Mouse (Mus musculus): ENCODE measurements around the gene Alox12. TPM values are rescaled to one million over a fixed set of nuclear protein-coding genes. Genes with fewer than 3 reads are reported as not detected.

Gene Alox12
- total RNA-seq, 4 experiments from 2014 or later = 1.0 to 2.1 (median 1.7) TPM

Small RNA genes lying within 50 kb of the gene (microRNA-seq; reads per million reads assigned to microRNA genes)
- 559 to 849 reads per million in 2 experiments for gene Mir195a
- 0 reads per million in 2 experiments for gene Mir497
- gene Mir497b = 0 reads per million in 2 experiments

Other genes starting within 250 kb of the Alox12 start
- gene Acadvl, start 239.9 kb downstream of the Alox12 start, total RNA-seq (2022) = 100 to 1,000 TPM; 323 to 415 (median 392) TPM
- gene Dlg4, start 238.4 kb downstream of the Alox12 start, total RNA-seq (2022) = 10 to 100 TPM; 25.7 to 65.4 (median 45.9) TPM
- gene Asgr1, start 201.3 kb downstream of the Alox12 start, total RNA-seq (2022) = under 1 TPM in 3 of 4 experiments, not detected in 1; 0.31 to 0.75 (median 0.38) TPM
- 1 to 10 TPM in 2 of 4 experiments, under 1 TPM in 2; 0.62 to 2.9 (median 1.1) TPM for gene Asgr2, start 162.7 kb downstream of the Alox12 start, total RNA-seq (2022)
- 1 to 10 TPM; 3.1 to 6.9 (median 4.2) TPM for gene Mgl2, start 125.0 kb downstream of the Alox12 start, total RNA-seq (2022)
- 1 to 10 TPM; 3.3 to 7.3 (median 5.4) TPM for gene Clec10a, start 99.2 kb downstream of the Alox12 start, total RNA-seq (2022)
- gene Slc16a11, start 42.6 kb downstream of the Alox12 start, total RNA-seq (2022) = 1 to 10 TPM in 2 of 4 experiments, under 1 TPM in 2; 0.23 to 2.0 (median 0.86) TPM
- gene Slc16a13, start 34.3 kb downstream of the Alox12 start, total RNA-seq (2022) = 1 to 10 TPM; 4.4 to 9.4 (median 6.6) TPM
- gene Bcl6b, start 25.6 kb downstream of the Alox12 start, total RNA-seq (2022) = 10 to 100 TPM in 2 of 4 experiments, 1 to 10 TPM in 2; 6.4 to 25.1 (median 10.5) TPM
- 10 to 100 TPM; 38.2 to 52.6 (median 44.5) TPM for gene 0610010K14Rik, start 17.4 kb downstream of the Alox12 start, total RNA-seq (2022)
- gene Gm21988, start 15.5 kb downstream of the Alox12 start, total RNA-seq (2022) = 1 to 10 TPM; 3.9 to 6.7 (median 5.3) TPM
- gene Rnasek, start 15.5 kb downstream of the Alox12 start, total RNA-seq (2022) = 100 to 1,000 TPM; 152 to 326 (median 207) TPM
- gene Alox12e, start 67.3 kb upstream of the Alox12 start, total RNA-seq (2022) = not detected
- 1 to 10 TPM in 3 of 4 experiments, under 1 TPM in 1; 0.91 to 4.7 (median 3.3) TPM for gene Alox15, start 96.7 kb upstream of the Alox12 start, total RNA-seq (2022)
- 10 to 100 TPM; 24.2 to 29.9 (median 28.2) TPM for gene Pelp1, start 154.7 kb upstream of the Alox12 start, total RNA-seq (2022)
- gene Arrb2, start 177.3 kb upstream of the Alox12 start, total RNA-seq (2022) = 10 to 100 TPM; 22.0 to 51.3 (median 33.9) TPM
- 10 to 100 TPM; 23.4 to 24.4 (median 24.2) TPM for gene Med11, start 196.6 kb upstream of the Alox12 start, total RNA-seq (2022)
- gene Zmynd15, start 204.1 kb upstream of the Alox12 start, total RNA-seq (2022) = 1 to 10 TPM; 1.7 to 4.3 (median 3.0) TPM
- gene Cxcl16, start 204.6 kb upstream of the Alox12 start, total RNA-seq (2022) = 10 to 100 TPM in 3 of 4 experiments, 1 to 10 TPM in 1; 9.4 to 18.2 (median 16.1) TPM
- not detected for gene Tm4sf5, start 249.9 kb upstream of the Alox12 start, total RNA-seq (2022)

Data from adrenal gland, adult 8-10 months (tissue).